Mouse (Mus musculus) brain, adult 10 weeks (tissue): ENCODE data around the gene Sapcd2. TPM values are rescaled to one million over a fixed set of nuclear protein-coding genes. Genes with fewer than 3 reads are reported as not detected.

Experiments used
- polyA plus RNA-seq: library from polyadenylated mRNA; stranded (reverse); fragments of 350-450 nt; fragmentation: Illumina TruSeq; extraction: RNeasy Lipid Tissue Mini Kit (QIAGEN cat#74804); gene quantifications from one replicate; pipeline ENCODE4 v1.2.3, GENCODE M21; 2015; ENCODE audit warnings: low read depth, low replicate concordance

Sapcd2 gene
- 2.5 TPM for polyA plus RNA-seq

GRCm38 (mm10) chr2:25371764-25372643 is at the start of gene Sapcd2:
TSS of gene Sapcd2 (plus strand) at chr2:25372321.

GRCm38 (mm10) chr2:25332286-25333160 is 39.6 kb upstream of the Sapcd2 start, which contains the start of gene Man1b1:
TSS of gene Man1b1 (plus strand) at chr2:25332338.

GRCm38 (mm10) chr2:25356208-25357079 is 15.7 kb upstream of the Sapcd2 start, which contains the start of gene Dpp7:
TSS of gene Dpp7 (minus strand) at chr2:25356359.

GRCm38 (mm10) chr2:25365091-25365761 is 6.9 kb upstream of the Sapcd2 start, which contains the start of gene Uap1l1:
TSS of gene Uap1l1 (minus strand) at chr2:25365682.

GRCm38 (mm10) chr2:25395721-25396596 is 23.8 kb downstream of the Sapcd2 start, which contains the start of gene Entpd2:
TSS of gene Entpd2 (plus strand) at chr2:25395874.

GRCm38 (mm10) chr2:25399051-25399450 is 26.9 kb downstream of the Sapcd2 start, which contains the start of gene Npdc1:
TSS of gene Npdc1 (plus strand) at chr2:25399351.

GRCm38 (mm10) chr2:25422587-25423410 is 50.7 kb downstream of the Sapcd2 start, which contains the start of gene Fut7:
TSS of gene Fut7 (plus strand) at chr2:25423267.

Other genes starting within 250 kb of the Sapcd2 start
- 13.6 TPM for gene Nrarp, start 191.6 kb upstream of the Sapcd2 start, polyA plus RNA-seq
- 2.9 TPM for gene Tor4a, start 175.4 kb upstream of the Sapcd2 start, polyA plus RNA-seq
- gene Nelfb, start 160.8 kb upstream of the Sapcd2 start, polyA plus RNA-seq, result 47.7 TPM
- not detected for gene Stpg3, start 157.7 kb upstream of the Sapcd2 start, polyA plus RNA-seq
- not detected for gene Fam166a, start 153.6 kb upstream of the Sapcd2 start, polyA plus RNA-seq
- gene Tubb4b, start 147.6 kb upstream of the Sapcd2 start, polyA plus RNA-seq, result 563 TPM
- gene Slc34a3, start 138.0 kb upstream of the Sapcd2 start, polyA plus RNA-seq, result not detected
- not detected for gene Rnf224, start 135.5 kb upstream of the Sapcd2 start, polyA plus RNA-seq
- 180 TPM for gene Rnf208, start 130.1 kb upstream of the Sapcd2 start, polyA plus RNA-seq
- gene Cysrt1, start 129.9 kb upstream of the Sapcd2 start, polyA plus RNA-seq, result not detected
- 6.7 TPM for gene AL732309.1, start 125.5 kb upstream of the Sapcd2 start, polyA plus RNA-seq
- gene Tmem203, start 116.9 kb upstream of the Sapcd2 start, polyA plus RNA-seq, result 19.6 TPM
- gene Tprn, start 109.7 kb upstream of the Sapcd2 start, polyA plus RNA-seq, result 23.4 TPM
- 92.1 TPM for gene Ssna1, start 99.9 kb upstream of the Sapcd2 start, polyA plus RNA-seq
- gene Anapc2, start 99.8 kb upstream of the Sapcd2 start, polyA plus RNA-seq, result 89.9 TPM
- gene Tmem210, start 84.2 kb upstream of the Sapcd2 start, polyA plus RNA-seq, result not detected
- gene Lrrc26, start 82.4 kb upstream of the Sapcd2 start, polyA plus RNA-seq, result not detected
- gene Grin1, start 53.1 kb upstream of the Sapcd2 start, polyA plus RNA-seq, result 267 TPM
- gene Man1b1, start 40.0 kb upstream of the Sapcd2 start, polyA plus RNA-seq, result 51.8 TPM
- gene Dpp7, start 16.0 kb upstream of the Sapcd2 start, polyA plus RNA-seq, result 38.1 TPM
- 27.2 TPM for gene Uap1l1, start 6.6 kb upstream of the Sapcd2 start, polyA plus RNA-seq
- gene Entpd2, start 23.6 kb downstream of the Sapcd2 start, polyA plus RNA-seq, result 11.2 TPM
- gene Npdc1, start 27.0 kb downstream of the Sapcd2 start, polyA plus RNA-seq, result 274 TPM
- 1.1 TPM for gene Fut7, start 50.9 kb downstream of the Sapcd2 start, polyA plus RNA-seq
- 105 TPM for gene Abca2, start 56.4 kb downstream of the Sapcd2 start, polyA plus RNA-seq
- gene Clic3, start 84.5 kb downstream of the Sapcd2 start, polyA plus RNA-seq, result not detected
- gene Paxx, start 88.8 kb downstream of the Sapcd2 start, polyA plus RNA-seq, result 96.2 TPM
- gene Ptgds, start 97.7 kb downstream of the Sapcd2 start, polyA plus RNA-seq, result 2,295 TPM
- not detected for gene Lcn12, start 121.6 kb downstream of the Sapcd2 start, polyA plus RNA-seq
- 96.2 TPM for gene Fbxw5, start 128.4 kb downstream of the Sapcd2 start, polyA plus RNA-seq
- gene C8g, start 129.4 kb downstream of the Sapcd2 start, polyA plus RNA-seq, result 1.9 TPM
- 10.6 TPM for gene Traf2, start 174.6 kb downstream of the Sapcd2 start, polyA plus RNA-seq
- gene Edf1, start 185.5 kb downstream of the Sapcd2 start, polyA plus RNA-seq, result 365 TPM
- gene Mamdc4, start 202.5 kb downstream of the Sapcd2 start, polyA plus RNA-seq, result 0.95 TPM
- gene Phpt1, start 202.9 kb downstream of the Sapcd2 start, polyA plus RNA-seq, result 94.8 TPM
- 44.4 TPM for gene Ajm1, start 209.4 kb downstream of the Sapcd2 start, polyA plus RNA-seq
- 145 TPM for gene Rabl6, start 236.2 kb downstream of the Sapcd2 start, polyA plus RNA-seq
- gene Ccdc183, start 245.4 kb downstream of the Sapcd2 start, polyA plus RNA-seq, result not detected
- 54.0 TPM for gene Tmem141, start 249.7 kb downstream of the Sapcd2 start, polyA plus RNA-seq